Mouse (Mus musculus) subcutaneous adipose tissue, adult 2 months (tissue): Measurements from ENCODE around the gene Arhgef2. TPM values are rescaled to one million over a fixed set of nuclear protein-coding genes. Genes with fewer than 3 reads are reported as not detected.

ENCODE experiments used
- polyA plus RNA-seq: library from polyadenylated mRNA; depleted of rRNA; stranded (reverse); fragments of >200 nt; gene quantifications from 2 replicates; pipeline ENCODE4 v1.2.3, GENCODE M21; 2012; ENCODE audit warnings: low replicate concordance; rRNA removed

Arhgef2 gene
- polyA plus RNA-seq = 76.8 and 130 TPM in 2 replicates

GRCm38 (mm10) chr3:88605666-88606065 is at the start of gene Arhgef2:
TSS of gene Arhgef2 (plus strand) at chr3:88605966.

GRCm38 (mm10) chr3:88575540-88575939 is 30.2 kb upstream of the Arhgef2 start, which contains the start of gene Ssr2:
TSS of gene Ssr2 (plus strand) at chr3:88575876.

DNA sequence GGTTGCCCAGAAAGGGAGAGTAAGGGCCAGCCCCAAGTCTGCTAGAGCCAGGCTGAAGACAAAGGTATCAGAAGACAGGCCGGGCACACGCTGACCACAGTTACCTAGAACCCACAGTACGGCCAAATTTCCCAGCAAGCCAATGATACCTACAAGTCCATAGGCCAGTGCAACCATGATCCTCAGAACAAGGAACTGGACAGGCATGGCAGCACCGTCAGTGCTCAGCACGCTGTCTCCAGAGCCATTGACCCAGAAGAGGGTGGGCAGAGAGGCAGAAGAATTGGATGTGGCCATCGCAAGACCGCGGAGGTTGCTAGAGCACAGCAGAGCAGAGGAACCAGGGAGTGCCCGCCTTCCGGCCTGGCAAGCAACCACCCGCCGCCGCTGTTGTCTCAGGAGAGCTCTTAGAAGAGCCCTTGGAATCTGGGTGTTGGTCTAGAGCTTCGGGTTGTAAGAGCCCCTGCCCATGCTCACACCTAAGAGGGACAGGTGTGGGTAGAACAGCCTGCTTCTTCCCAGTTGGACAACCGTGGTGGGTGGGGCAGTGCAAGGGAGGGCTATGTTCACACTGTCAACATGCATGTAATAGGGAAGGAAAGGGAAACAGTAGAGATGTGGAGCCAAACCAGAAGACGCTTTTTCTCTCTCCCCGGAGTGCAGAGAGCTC is 47.2 kb downstream of the Arhgef2 start, which contains the start of gene Rxfp4:
Gene Rxfp4, minus strand, starts transcription at position 297 of the 670 bp plus-strand sequence.

GRCm38 (mm10) chr3:88684980-88685941 is 79.5 kb downstream of the Arhgef2 start, which contains the start of gene Khdc4:
TSS of gene Khdc4 (plus strand) at chr3:88685803.

Other genes starting within 250 kb of the Arhgef2 start
- gene Paqr6, start 241.4 kb upstream of the Arhgef2 start, polyA plus RNA-seq = 10.3 and 13.1 TPM in 2 replicates
- 0.14 and 0.19 TPM in 2 replicates for gene Bglap3, start 233.2 kb upstream of the Arhgef2 start, polyA plus RNA-seq
- gene Bglap2, start 227.3 kb upstream of the Arhgef2 start, polyA plus RNA-seq = not detected in 2 replicates
- gene Bglap, start 221.5 kb upstream of the Arhgef2 start, polyA plus RNA-seq = not detected in 2 replicates
- gene Pmf1, start 195.6 kb upstream of the Arhgef2 start, polyA plus RNA-seq = 35.7 and 50.0 TPM in 2 replicates
- gene Slc25a44, start 180.8 kb upstream of the Arhgef2 start, polyA plus RNA-seq = 57.9 and 74.4 TPM in 2 replicates
- 51.9 and 53.4 TPM in 2 replicates for gene Sema4a, start 144.8 kb upstream of the Arhgef2 start, polyA plus RNA-seq
- 140 and 285 TPM in 2 replicates for gene Lmna, start 96.0 kb upstream of the Arhgef2 start, polyA plus RNA-seq
- gene Mex3a, start 73.6 kb upstream of the Arhgef2 start, polyA plus RNA-seq = 0.56 and 12.0 TPM in 2 replicates
- gene Rab25, start 57.7 kb upstream of the Arhgef2 start, polyA plus RNA-seq = 0.40 and 40.0 TPM in 2 replicates
- 148 and 176 TPM in 2 replicates for gene Lamtor2, start 52.9 kb upstream of the Arhgef2 start, polyA plus RNA-seq
- 63.5 and 103 TPM in 2 replicates for gene Ubqln4, start 52.2 kb upstream of the Arhgef2 start, polyA plus RNA-seq
- gene Ssr2, start 30.1 kb upstream of the Arhgef2 start, polyA plus RNA-seq = 270 and 325 TPM in 2 replicates
- not detected in 2 replicates for gene Rxfp4, start 47.2 kb downstream of the Arhgef2 start, polyA plus RNA-seq
- gene Khdc4, start 79.8 kb downstream of the Arhgef2 start, polyA plus RNA-seq = 54.5 and 72.5 TPM in 2 replicates
- 67.4 and 70.4 TPM in 2 replicates for gene Rit1, start 110.9 kb downstream of the Arhgef2 start, polyA plus RNA-seq
- gene Syt11, start 169.2 kb downstream of the Arhgef2 start, polyA plus RNA-seq = 8.3 and 20.2 TPM in 2 replicates
- gene Gon4l, start 229.3 kb downstream of the Arhgef2 start, polyA plus RNA-seq = 12.1 and 20.0 TPM in 2 replicates